Mouse (Mus musculus) liver, adult 2 months (tissue): ENCODE measurements at regions not wholly inside any gene's neighbourhood (a gene's known extent, or its start where the extent isn't known, plus 50 kb on each side); places are given as distances from the start of the nearest gene placed in this dataset.

Source experiments
- DNase-seq: peaks from one replicate; pipeline ENCODE4 v3.0.0-alpha.2; 2011; ENCODE audit warnings: low read depth, low spot score; ENCODE audit errors: extremely low read depth
- H3K27ac ChIP-seq: fragments of 200-500 bp; replicated peaks from 2 replicates; pipeline ENCODE4 v1.5.1; 2012; ENCODE audit warnings: low read depth, mild to moderate bottlenecking, control low read depth, inconsistent platforms, low read length; ENCODE audit not compliant: insufficient read depth
- H3K27me3 ChIP-seq: fragments of 200-500 bp; 2 replicates; pipeline ENCODE4 v1.6.1; 2012; ENCODE audit warnings: mild to moderate bottlenecking, moderate library complexity, low read length, inconsistent platforms; ENCODE audit not compliant: control insufficient read depth, insufficient read depth
- H3K36me3 ChIP-seq: fragments of 200-500 bp; 2 replicates; pipeline ENCODE4 v1.6.1; 2012; ENCODE audit warnings: low read length, inconsistent platforms; ENCODE audit not compliant: control insufficient read depth, insufficient read depth
- H3K4me1 ChIP-seq: fragments of 200-500 bp; 2 replicates; pipeline ENCODE4 v1.6.1; 2011; ENCODE audit warnings: low read length; ENCODE audit not compliant: control insufficient read depth, insufficient read depth
- H3K4me3 ChIP-seq: fragments of 200-500 bp; 2 replicates; pipeline ENCODE4 v1.5.1; 2011; ENCODE audit warnings: low read depth, mild to moderate bottlenecking, control low read depth, low read length, moderate library complexity; ENCODE audit not compliant: insufficient read depth
- H3K79me2 ChIP-seq: fragments of 200-500 bp; 2 replicates; pipeline ENCODE4 v1.6.1; 2012; ENCODE audit warnings: inconsistent platforms, mild to moderate bottlenecking, low read length, moderate library complexity; ENCODE audit not compliant: control insufficient read depth, insufficient read depth
- H3K9ac ChIP-seq: fragments of 200-500 bp; 2 replicates; pipeline ENCODE4 v1.6.1; 2012; ENCODE audit warnings: low read depth, mild to moderate bottlenecking, control low read depth, inconsistent platforms, low read length
- CTCF ChIP-seq: fragments of 200-500 bp; IDR thresholded peaks from 2 replicates; pipeline ENCODE4 v1.5.1; 2011; ENCODE audit warnings: low read depth, low read length, control low read depth
- POLR2A ChIP-seq: fragments of 200-500 bp; IDR thresholded peaks from 2 replicates; pipeline ENCODE4 v1.6.1; 2011; ENCODE audit warnings: low read length, control low read depth; ENCODE audit not compliant: insufficient read depth; ENCODE audit errors: extremely low read depth
- WGBS: fragments of 180-500 bp; shearing (Covaris S2); methylation state at CpG from one replicate; pipeline ENCODE4 v1.1.7; 2018; 5-methylcytosine and 5-hydroxymethylcytosine counted together

DNA sequence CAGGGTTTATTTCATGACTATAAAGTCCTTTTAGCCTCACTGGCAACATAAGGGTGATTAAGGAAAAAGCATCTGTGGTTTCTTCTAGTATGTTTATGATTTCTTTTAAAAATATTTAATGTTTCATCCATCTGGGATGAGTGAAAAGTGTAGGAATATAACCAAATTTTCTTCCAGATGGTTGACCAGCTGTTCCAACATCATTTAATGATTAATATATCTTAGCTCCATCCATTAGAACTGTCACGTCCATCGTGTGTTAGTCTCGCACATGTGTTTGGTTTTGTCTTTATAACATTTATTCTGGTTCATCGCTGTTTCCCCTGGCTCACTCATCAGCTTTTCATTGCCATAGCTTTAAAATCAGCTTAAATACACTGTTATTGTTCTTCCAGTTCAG is 200.6 kb downstream of the Ktn1 start:
- Histone ChIP-seq H3K36me3 (no peaks in the 10 kb centered on the region), H3K9ac (no peak overlapping the region), H3K4me3 (no peak overlapping the region), H3K27ac (no peak overlapping the region), H3K79me2 (no peaks in the 10 kb centered on the region), H3K4me1 (no peaks in the 10 kb centered on the region), H3K27me3 (no peaks in the 10 kb centered on the region)
- 94% methylated on average over 4 of the region's 4 CpGs for WGBS
- no peak for DNase-seq
- TF ChIP-seq CTCF: no peak
- no peak for TF ChIP-seq POLR2A

DNA sequence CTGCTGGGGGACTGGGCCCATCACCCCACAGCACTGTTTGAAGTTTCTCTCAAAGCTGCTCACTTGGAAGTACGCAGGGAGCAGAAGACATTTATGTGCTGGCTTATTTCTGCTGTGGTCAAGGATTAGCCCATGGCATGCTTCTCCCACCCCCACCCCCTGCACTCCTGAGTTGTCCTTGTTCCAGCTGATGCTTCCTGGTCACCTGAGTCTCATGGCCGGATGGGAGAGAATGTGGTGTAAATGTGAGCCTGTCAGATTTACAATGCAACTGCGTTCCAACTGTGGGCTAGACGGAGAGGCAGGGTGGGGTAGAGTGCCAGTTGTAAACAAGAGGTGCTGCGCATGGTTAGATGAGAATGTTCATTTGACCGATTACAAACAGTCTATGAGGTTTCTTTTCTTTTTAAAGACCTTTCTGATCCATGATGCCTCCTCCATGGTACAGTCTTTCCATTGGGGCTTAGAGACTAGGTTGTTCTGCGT is 208.1 kb downstream of the Ktn1 start:
- WGBS: 83% methylated on average over 7 of the region's 7 CpGs
- DNase-seq: no peak
- no peaks in the 10 kb centered on the region for H3K4me1 ChIP-seq
- no peaks in the 10 kb centered on the region for H3K79me2 ChIP-seq
- no peak overlapping the region for H3K9ac ChIP-seq
- no peak overlapping the region for H3K4me3 ChIP-seq
- H3K36me3 ChIP-seq: no peaks in the 10 kb centered on the region
- H3K27me3 ChIP-seq: no peaks in the 10 kb centered on the region
- H3K27ac ChIP-seq: no peak overlapping the region
- no peak for TF ChIP-seq POLR2A
- TF ChIP-seq CTCF: no peak

DNA sequence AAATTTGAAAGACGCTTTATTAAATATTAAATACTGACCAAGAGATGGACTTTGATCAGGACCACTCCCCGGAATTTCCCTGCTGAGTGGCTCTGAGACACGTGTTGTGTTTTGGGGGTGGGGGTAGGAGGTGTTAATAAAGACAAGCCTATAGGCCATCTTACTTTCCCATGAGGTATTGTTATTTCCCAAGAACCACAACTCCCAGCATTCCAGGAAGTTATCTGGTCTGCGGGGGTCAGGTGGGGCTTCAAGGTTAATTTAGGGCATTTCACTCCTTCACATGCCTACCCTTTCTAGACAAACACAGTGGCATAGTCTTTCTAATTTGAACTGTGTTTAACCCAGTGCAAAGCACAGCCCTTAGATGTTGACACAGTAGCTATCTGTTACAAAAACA is 209.0 kb downstream of the Ktn1 start:
- Histone ChIP-seq H3K79me2 (no peaks in the 10 kb centered on the region), H3K36me3 (no peaks in the 10 kb centered on the region), H3K27ac (no peak overlapping the region), H3K4me1 (no peaks in the 10 kb centered on the region), H3K4me3 (no peak overlapping the region), H3K27me3 (no peaks in the 10 kb centered on the region), H3K9ac (no peak overlapping the region)
- no peak for TF ChIP-seq CTCF
- TF ChIP-seq POLR2A: no peak
- 73% methylated on average over 4 of the region's 4 CpGs for WGBS
- DNase-seq: no peak

DNA sequence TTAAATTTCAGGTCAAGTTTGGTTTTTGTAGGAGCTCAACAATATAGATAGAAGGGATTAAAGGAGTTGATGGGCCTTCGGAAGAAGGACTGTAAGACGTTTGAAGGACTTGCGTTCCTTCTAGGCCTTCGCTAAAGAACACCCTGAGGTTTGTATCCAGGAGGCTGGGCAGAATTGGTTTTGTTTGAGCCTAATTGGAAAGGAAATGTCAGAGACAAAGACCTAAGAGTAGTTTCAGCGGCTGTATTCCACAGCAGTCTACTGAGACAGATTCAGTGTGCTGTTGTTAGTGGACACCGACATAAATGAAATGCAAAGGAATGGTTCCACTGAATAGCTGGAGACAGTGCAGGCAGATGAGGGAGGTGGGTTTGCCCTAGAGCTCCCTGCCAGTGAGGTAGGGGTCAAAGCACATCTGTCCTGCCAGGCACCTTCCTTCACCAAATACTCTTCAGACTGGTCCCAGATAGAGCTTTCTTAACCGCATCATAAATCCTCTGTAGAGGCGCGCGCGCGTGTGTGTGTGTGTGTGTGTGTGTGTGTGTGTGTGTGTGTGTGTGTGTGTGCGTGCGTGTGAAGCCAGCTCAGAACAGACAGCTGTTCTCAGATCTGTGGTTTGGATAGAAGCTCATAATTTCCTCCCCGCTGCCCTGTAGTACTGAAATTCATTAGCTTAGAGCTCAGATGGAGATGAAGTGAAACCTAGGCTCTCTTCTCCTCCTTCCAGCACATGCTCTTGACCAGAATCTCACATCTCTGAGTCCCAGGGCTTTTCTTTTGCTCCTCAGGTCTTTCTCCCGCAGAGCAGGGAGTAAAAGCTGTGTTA is 209.7 kb downstream of the Ktn1 start:
- Histone ChIP-seq H3K9ac (no peak overlapping the region), H3K27ac (no peak overlapping the region), H3K4me1 (no peaks in the 10 kb centered on the region), H3K27me3 (no peaks in the 10 kb centered on the region), H3K4me3 (no peak overlapping the region), H3K36me3 (no peaks in the 10 kb centered on the region), H3K79me2 (no peaks in the 10 kb centered on the region)
- no peak for DNase-seq
- TF ChIP-seq CTCF: no peak
- 85% methylated on average over 16 of the region's 16 CpGs for WGBS

DNA sequence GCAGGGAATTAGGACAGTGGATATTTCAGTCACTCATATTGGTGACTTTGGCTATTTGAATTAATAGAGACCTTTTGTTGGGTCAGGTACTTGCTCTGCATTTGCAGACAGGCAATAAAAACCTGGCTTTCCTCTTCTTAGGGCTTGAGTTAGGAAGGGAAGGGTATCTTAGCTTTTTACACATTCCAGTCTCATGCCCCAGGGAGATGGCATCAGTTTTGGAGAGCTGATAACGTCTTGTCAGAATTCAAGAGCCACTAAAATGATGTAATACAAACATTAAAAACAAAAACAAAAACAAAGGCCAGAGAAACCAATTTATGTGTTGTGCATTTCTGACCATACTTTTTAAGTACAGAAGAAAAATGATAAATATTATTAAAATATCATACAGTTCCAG is 214.3 kb downstream of the Ktn1 start:
- no peak for DNase-seq
- no peaks in the 10 kb centered on the region for H3K4me1 ChIP-seq
- no peaks in the 10 kb centered on the region for H3K79me2 ChIP-seq
- H3K4me3 ChIP-seq: no peak overlapping the region
- no peaks in the 10 kb centered on the region for H3K27me3 ChIP-seq
- no peak overlapping the region for H3K27ac ChIP-seq
- H3K9ac ChIP-seq: no peak overlapping the region
- no peak for TF ChIP-seq CTCF
- TF ChIP-seq POLR2A: no peak
- H3K36me3 ChIP-seq: no peaks in the 10 kb centered on the region
- 79% methylated on average over 1 of the region's 1 CpGs for WGBS

DNA sequence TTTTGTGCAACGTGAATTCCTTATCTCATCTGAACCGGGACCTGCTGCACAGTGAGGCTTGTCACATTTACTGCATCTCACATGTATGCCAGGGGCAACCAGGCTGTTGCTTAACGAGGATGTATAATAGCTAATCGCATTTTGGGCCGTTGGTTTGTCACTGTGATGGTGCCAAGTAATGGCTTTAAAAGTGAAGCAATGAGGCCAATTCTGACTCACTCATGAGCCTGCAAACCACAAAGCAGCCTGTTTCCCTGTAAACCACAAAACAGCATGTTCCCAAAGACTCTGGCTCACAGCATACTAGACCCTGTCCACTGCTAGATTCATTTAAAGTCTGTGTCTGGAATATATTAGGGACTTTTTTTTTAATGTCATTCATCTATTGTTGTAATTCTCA is 214.8 kb downstream of the Ktn1 start:
- TF ChIP-seq POLR2A: no peak
- TF ChIP-seq CTCF: no peak

More for the DNA sequence above, 214.8 kb downstream of the Ktn1 start:
- H3K4me1 ChIP-seq: no peaks in the 10 kb centered on the region
- H3K79me2 ChIP-seq: no peaks in the 10 kb centered on the region
- no peak overlapping the region for H3K27ac ChIP-seq
- no peak for DNase-seq
- no peaks in the 10 kb centered on the region for H3K27me3 ChIP-seq
- H3K36me3 ChIP-seq: no peaks in the 10 kb centered on the region
- no peak overlapping the region for H3K9ac ChIP-seq
- H3K4me3 ChIP-seq: no peak overlapping the region
- WGBS: 67% methylated on average over 5 of the region's 5 CpGs
